In genomic region chr4:141948822-141949221, GRCm38 (mm10) we compare ENCODE assay signal across 12 mouse cellular contexts.
"Had no signal": no experiment of that assay in that cellular context is flagged by ENCODE, and none has a peak within 500 bp of the region (broad histone marks: within the 10 kb centered on the region; RNA-seq: fewer than 3 reads in every experiment).

No protein-coding gene starts in this region.

- H3K4me2 ChIP-seq: liver, embryonic 11.5 days; liver, embryonic 15.5 days; midbrain, embryonic 11.5 days; midbrain, embryonic 15.5 days; neural tube, embryonic 13.5 days had no signal

- H3K9me3 ChIP-seq: limb, embryonic 10.5 days; liver, embryonic 15.5 days; midbrain, embryonic 15.5 days had no signal

- H3K36me3 ChIP-seq: limb, embryonic 10.5 days; liver, embryonic 15.5 days; midbrain, embryonic 15.5 days; neural tube, embryonic 13.5 days had no signal

- H3K27me3 ChIP-seq: midbrain, embryonic 15.5 days; neural tube, embryonic 13.5 days had no signal

- H3K4me1 ChIP-seq: neural tube, embryonic 13.5 days had no signal

- ATAC-seq: midbrain, embryonic 15.5 days had no signal

- H3K4me3 ChIP-seq: left cerebral cortex, adult 2 months; limb, embryonic 10.5 days; liver, embryonic 15.5 days; midbrain, embryonic 15.5 days; neural tube, embryonic 13.5 days had no signal

- DNase-seq: kidney, adult 8-10 months; kidney, postnatal 14 days; right cerebral cortex, postnatal 14 days; thymus, adult 2 months; thymus, postnatal 25 days had no signal

- H3K27ac ChIP-seq: limb, embryonic 10.5 days; liver, embryonic 15.5 days; midbrain, embryonic 15.5 days; neural tube, embryonic 13.5 days had no signal

- H3K9ac ChIP-seq: liver, embryonic 15.5 days; midbrain, embryonic 15.5 days; neural tube, embryonic 13.5 days had no signal
